Mouse (Mus musculus) ES-Bruce4 (cell line): ENCODE measurements at regions not wholly inside any gene's neighbourhood (a gene's known extent, or its start where the extent isn't known, plus 50 kb on each side); places are given as distances from the start of the nearest gene placed in this dataset.

Experiments used
- H3K27ac ChIP-seq: 2 replicates; pipeline ENCODE4 v1.5.1; 2012; ENCODE audit warnings: low read length, inconsistent platforms; ENCODE audit not compliant: insufficient read depth
- H3K27me3 ChIP-seq: 2 replicates; pipeline ENCODE4 v1.6.1; 2012; ENCODE audit warnings: mild to moderate bottlenecking, low read length, inconsistent platforms; ENCODE audit not compliant: control insufficient read depth, poor library complexity, insufficient read depth, severe bottlenecking
- H3K36me3 ChIP-seq: 2 replicates; pipeline ENCODE4 v1.6.1; 2012; ENCODE audit warnings: inconsistent platforms, mild to moderate bottlenecking, low read length, moderate library complexity; ENCODE audit not compliant: control insufficient read depth, poor library complexity, insufficient read depth, severe bottlenecking
- H3K4me1 ChIP-seq: one replicate; pipeline ENCODE4 v1.8.1; 2011; ENCODE audit warnings: low read length; ENCODE audit not compliant: control insufficient read depth, insufficient read depth
- H3K4me3 ChIP-seq: 2 replicates; pipeline ENCODE4 v1.5.1; 2011; ENCODE audit warnings: low read depth, mild to moderate bottlenecking, low read length
- H3K9ac ChIP-seq: 2 replicates; pipeline ENCODE4 v1.6.1; 2012; ENCODE audit warnings: low read depth, mild to moderate bottlenecking, inconsistent platforms; ENCODE audit not compliant: poor library complexity, severe bottlenecking
- H3K9me3 ChIP-seq: replicated peaks from 2 replicates; pipeline ENCODE4 v1.6.1; 2012; ENCODE audit warnings: mild to moderate bottlenecking, low read length, inconsistent platforms; ENCODE audit not compliant: control insufficient read depth, poor library complexity, insufficient read depth, severe bottlenecking
- CTCF ChIP-seq: IDR thresholded peaks from one replicate; pipeline ENCODE4 v1.8.1; 2011; ENCODE audit warnings: low read depth, low read length
- EP300 ChIP-seq: IDR thresholded peaks from 2 replicates; pipeline ENCODE4 v1.6.1; 2011; ENCODE audit warnings: low read depth, low read length; ENCODE audit not compliant: insufficient read depth
- POLR2A ChIP-seq: IDR thresholded peaks from one replicate; pipeline ENCODE4 v1.8.1; 2011; ENCODE audit warnings: low read length; ENCODE audit not compliant: insufficient read depth

DNA sequence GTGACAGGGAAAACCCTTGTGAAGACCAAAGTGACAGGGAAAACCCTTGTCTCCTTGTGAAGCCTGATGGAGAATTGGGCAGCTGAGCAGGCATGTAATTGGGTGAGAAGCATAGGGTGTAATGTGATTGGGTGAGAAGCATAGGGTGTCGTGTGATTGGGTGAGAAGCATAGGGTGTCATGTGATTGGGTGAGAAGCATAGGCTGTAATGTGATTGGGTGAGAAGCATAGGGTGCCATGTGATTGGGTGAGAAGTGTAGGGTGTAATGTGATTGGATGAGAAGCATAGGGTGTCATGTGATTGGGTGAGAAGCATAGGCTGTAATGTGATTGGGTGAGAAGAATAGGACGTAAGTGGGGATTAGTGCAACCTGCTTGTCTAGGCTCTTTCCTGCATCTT is 67.5 kb downstream of the Enc1 start:
- Histone ChIP-seq H3K36me3 (no peaks in the 10 kb centered on the region), H3K27me3 (no peaks in the 10 kb centered on the region), H3K9ac (no peak overlapping the region), H3K27ac (no peak overlapping the region), H3K9me3 (no peaks in the 10 kb centered on the region), H3K4me1 (no peaks in the 10 kb centered on the region), H3K4me3 (no peak overlapping the region)
- TF ChIP-seq EP300 (no peak), CTCF (no peak), POLR2A (no peak)
